Mouse (Mus musculus) spleen, adult 18-20 months (tissue): ENCODE results near the gene Bbs10.

Experiments
- DNase-seq, 2 experiments: peaks; one replicate each; pipeline ENCODE4 v3.0.0; 2022; ENCODE audit warnings: mixed read lengths in 2 of 2

Bbs10 gene

GRCm38 (mm10) chr10:111327957-111328356 is 29.5 kb downstream of the Bbs10 start:
- no peak for DNase-seq

GRCm38 (mm10) chr10:111329326-111329725 is 30.8 kb downstream of the Bbs10 start:
- peak in 1 of 2 experiments; percentile 2 for DNase-seq

GRCm38 (mm10) chr10:111334902-111335301 is 36.4 kb downstream of the Bbs10 start:
- no peak for DNase-seq

- no peak for DNase-seq
Measured at GRCm38 (mm10) chr10:111335517-111336352, 37.3 kb downstream of the Bbs10 start.

GRCm38 (mm10) chr10:111336353-111336713 is 37.9 kb downstream of the Bbs10 start:
- DNase-seq = no peak

GRCm38 (mm10) chr10:111339296-111339695 is 40.8 kb downstream of the Bbs10 start:
- no peak for DNase-seq

GRCm38 (mm10) chr10:111341761-111342160 is 43.3 kb downstream of the Bbs10 start:
- no peak for DNase-seq

GRCm38 (mm10) chr10:111343555-111343954 is 45.1 kb downstream of the Bbs10 start:
- DNase-seq = no peak

- DNase-seq = no peak
Measured at GRCm38 (mm10) chr10:111348263-111348662, 49.8 kb downstream of the Bbs10 start.
